Mouse (Mus musculus) midbrain, postnatal 0 days (tissue): Measurements from ENCODE around the gene Slc22a2. TPM values are rescaled to one million over a fixed set of nuclear protein-coding genes. Genes with fewer than 3 reads are reported as not detected.

Experiments
- ATAC-seq: fragments of 200-750 bp; cut with Nextera tagmentation; 2 replicates; pipeline ENCODE4 v1.8.0; 2017; ENCODE audit warnings: moderate number of reproducible peaks, mild to moderate bottlenecking, moderate TSS enrichment, moderate library complexity; ENCODE audit not compliant: low FRiP score
- DNase-seq: peaks from one replicate; pipeline ENCODE4 v3.0.0-alpha.2; 2015; ENCODE audit warnings: low spot score
- H3K27ac ChIP-seq: fragments of 300-500 bp; sonication (generic); 2 replicates; pipeline ENCODE4 v1.5.1; 2014; ENCODE audit warnings: low read depth, mild to moderate bottlenecking, low read length, mixed read lengths
- H3K27me3 ChIP-seq: fragments of 300-500 bp; sonication (generic); 2 replicates; pipeline ENCODE4 v1.6.1; 2014; ENCODE audit warnings: low read length, control low read depth, mixed read lengths; ENCODE audit not compliant: insufficient read depth
- H3K36me3 ChIP-seq: fragments of 300-500 bp; sonication (generic); 2 replicates; pipeline ENCODE4 v1.6.1; 2014; ENCODE audit warnings: low read length, control low read depth, mixed read lengths; ENCODE audit not compliant: insufficient read depth
- H3K4me1 ChIP-seq: fragments of 300-500 bp; sonication (generic); 2 replicates; pipeline ENCODE4 v1.6.1; 2014; ENCODE audit warnings: mild to moderate bottlenecking, control low read depth, antibody characterized with exemption, low read length, mixed read lengths; ENCODE audit not compliant: insufficient read depth
- H3K4me2 ChIP-seq: fragments of 300-500 bp; sonication (generic); 2 replicates; pipeline ENCODE4 v1.6.1; 2014; ENCODE audit warnings: low read depth, mild to moderate bottlenecking, low read length, mixed read lengths; ENCODE audit not compliant: poor library complexity, severe bottlenecking
- H3K4me3 ChIP-seq: fragments of 300-500 bp; sonication (generic); 2 replicates; pipeline ENCODE4 v1.5.1; 2014; ENCODE audit warnings: low read depth, mild to moderate bottlenecking, low read length, moderate library complexity
- H3K9ac ChIP-seq: fragments of 300-500 bp; sonication (generic); replicated peaks from 2 replicates; pipeline ENCODE4 v1.6.1; 2014; ENCODE audit warnings: mild to moderate bottlenecking, low read length, moderate library complexity, mixed read lengths; ENCODE audit not compliant: poor library complexity, severe bottlenecking
- H3K9me3 ChIP-seq: fragments of 300-500 bp; sonication (generic); 2 replicates; pipeline ENCODE4 v1.6.1; 2016; ENCODE audit warnings: low read length, control low read depth
- CTCF ChIP-seq: IDR thresholded peaks from 2 replicates; pipeline ENCODE4 v1.5.1; 2016; ENCODE audit warnings: antibody characterized with exemption, mild to moderate bottlenecking
- WGBS: fragments of 180-500 bp; shearing (Covaris S2); extraction: QIAGEN DNeasy Blood & Tissue Kit; methylation state at CpG from one replicate; pipeline ENCODE4 v1.1.7; 2014; 5-methylcytosine and 5-hydroxymethylcytosine counted together
- polyA plus RNA-seq: library from polyadenylated mRNA; unstranded; fragments of >200 nt; fragmentation: Nextera tagmentation; extraction: Ambion mirVana; gene quantifications from 2 replicates; pipeline ENCODE4 v1.2.1, GENCODE M21; 2015
- total RNA-seq: library from RNA; depleted of rRNA; stranded (reverse); fragments of >200 nt; gene quantifications from 2 replicates; pipeline ENCODE4 v1.2.3, GENCODE M21; 2014

The Slc22a2 gene
- total and polyA plus RNA-seq, 2 experiments from 2014 or later, result 0.44 to 0.83 TPM

DNA sequence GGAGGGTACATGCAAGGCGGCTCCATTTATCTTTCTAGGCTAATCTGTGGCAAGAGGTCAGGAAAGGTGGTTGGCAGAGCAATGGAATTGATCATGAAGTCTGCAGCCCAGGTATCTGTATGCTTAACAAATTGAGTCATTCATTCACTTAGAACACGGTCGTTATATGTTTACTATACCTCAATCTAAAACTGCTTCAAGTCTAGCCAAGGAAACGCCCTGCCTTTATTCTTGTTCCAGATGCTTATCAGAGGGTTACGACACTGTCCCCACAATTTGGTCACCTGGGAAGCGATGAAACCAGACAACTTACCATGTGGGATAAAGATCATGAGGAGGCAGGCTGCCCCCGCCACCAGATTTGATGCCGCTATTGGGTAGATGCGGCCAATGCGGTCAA, 75.3 kb downstream of the Slc22a2 start:
- H3K27ac ChIP-seq, result no peak overlapping the region
- no peak overlapping the region for H3K4me3 ChIP-seq
- no peaks in the 10 kb centered on the region; the same call in 1 of the 2 replicates for H3K4me1 ChIP-seq
- no peaks in the 10 kb centered on the region for H3K27me3 ChIP-seq
- no peak overlapping the region for H3K9ac ChIP-seq
- H3K4me2 ChIP-seq, result no peak overlapping the region
- H3K9me3 ChIP-seq, result no peaks in the 10 kb centered on the region
- H3K36me3 ChIP-seq, result no peaks in the 10 kb centered on the region
- DNase-seq (no peak), ATAC-seq (no peak)
- no peak for TF ChIP-seq CTCF
- WGBS, result 94% methylated on average over 10 of the region's 10 CpGs

GRCm38 (mm10) chr17:12660572-12661260, 76.8 kb downstream of the Slc22a2 start:
- Histone ChIP-seq H3K4me3 (no peak overlapping the region), H3K27me3 (no peaks in the 10 kb centered on the region), H3K4me2 (no peak overlapping the region), H3K9ac (no peak overlapping the region; the same call in 1 of the 2 replicates), H3K36me3 (no peaks in the 10 kb centered on the region), H3K27ac (no peak overlapping the region), H3K4me1 (no peaks in the 10 kb centered on the region), H3K9me3 (no peaks in the 10 kb centered on the region)
- TF ChIP-seq CTCF, result peak; percentile 85
- ATAC-seq (no peak), DNase-seq (peak; percentile 77)
- 74% methylated on average over 13 of the region's 13 CpGs for WGBS

DNA sequence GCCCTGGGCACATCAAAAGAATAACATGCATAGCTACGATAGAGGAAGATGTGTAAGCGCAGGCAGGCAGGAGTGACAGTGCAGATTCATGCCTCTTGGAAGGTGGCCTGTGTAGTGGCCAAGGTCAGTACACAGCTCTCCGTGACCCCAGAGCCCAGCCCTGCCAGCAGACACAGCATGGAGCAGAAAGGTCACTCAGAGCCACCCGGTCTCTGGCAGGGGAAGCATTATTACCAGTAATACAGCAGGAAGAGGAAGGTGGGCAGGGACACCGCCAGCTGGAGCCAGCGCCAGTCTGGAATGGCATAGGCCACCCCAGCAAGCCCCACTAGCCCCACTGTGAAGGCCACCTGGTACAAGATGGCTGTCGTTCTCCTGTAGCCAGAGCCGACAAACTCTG, 80.2 kb downstream of the Slc22a2 start:
- no peak for DNase-seq
- TF ChIP-seq CTCF, result no peak
- WGBS, result 85% methylated on average over 8 of the region's 8 CpGs
- Histone ChIP-seq H3K27me3 (no peaks in the 10 kb centered on the region), H3K36me3 (no peaks in the 10 kb centered on the region), H3K27ac (no peak overlapping the region), H3K9ac (no peak overlapping the region), H3K4me1 (no peaks in the 10 kb centered on the region), H3K9me3 (no peaks in the 10 kb centered on the region), H3K4me3 (no peak overlapping the region), H3K4me2 (no peak overlapping the region)
- no peak for ATAC-seq

GRCm38 (mm10) chr17:12668478-12669362, 84.8 kb downstream of the Slc22a2 start:
- Histone ChIP-seq H3K9ac (no peak overlapping the region), H3K4me1 (no peaks in the 10 kb centered on the region), H3K4me3 (no peak overlapping the region), H3K27ac (no peak overlapping the region), H3K4me2 (no peak overlapping the region), H3K27me3 (no peaks in the 10 kb centered on the region), H3K36me3 (no peaks in the 10 kb centered on the region), H3K9me3 (no peaks in the 10 kb centered on the region)
- WGBS, result 61% methylated on average over 7 of the region's 7 CpGs
- no peak for ATAC-seq
- DNase-seq, result no peak
- TF ChIP-seq CTCF, result no peak

DNA sequence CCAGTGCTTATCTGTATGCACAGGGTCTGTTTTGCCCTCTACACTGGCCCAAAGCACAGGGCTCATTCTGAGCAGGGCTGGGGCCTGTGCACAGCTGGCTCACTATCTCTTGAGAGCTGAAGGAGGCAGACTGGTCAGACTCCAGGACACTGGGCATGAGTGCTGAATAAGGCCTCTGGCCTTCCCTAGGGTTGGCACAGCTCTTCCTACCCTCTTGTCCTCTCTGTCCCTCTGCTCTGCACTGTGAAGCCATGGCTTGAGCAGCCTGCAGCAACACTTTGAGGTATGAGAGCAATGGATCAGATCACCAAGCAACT, 85.4 kb downstream of the Slc22a2 start:
- DNase-seq, result no peak
- Histone ChIP-seq H3K9ac (no peak overlapping the region), H3K4me3 (no peak overlapping the region), H3K36me3 (no peaks in the 10 kb centered on the region), H3K9me3 (no peaks in the 10 kb centered on the region), H3K27me3 (no peaks in the 10 kb centered on the region), H3K27ac (no peak overlapping the region), H3K4me1 (no peaks in the 10 kb centered on the region), H3K4me2 (no peak overlapping the region)
- no peak for TF ChIP-seq CTCF
- no peak for ATAC-seq

DNA sequence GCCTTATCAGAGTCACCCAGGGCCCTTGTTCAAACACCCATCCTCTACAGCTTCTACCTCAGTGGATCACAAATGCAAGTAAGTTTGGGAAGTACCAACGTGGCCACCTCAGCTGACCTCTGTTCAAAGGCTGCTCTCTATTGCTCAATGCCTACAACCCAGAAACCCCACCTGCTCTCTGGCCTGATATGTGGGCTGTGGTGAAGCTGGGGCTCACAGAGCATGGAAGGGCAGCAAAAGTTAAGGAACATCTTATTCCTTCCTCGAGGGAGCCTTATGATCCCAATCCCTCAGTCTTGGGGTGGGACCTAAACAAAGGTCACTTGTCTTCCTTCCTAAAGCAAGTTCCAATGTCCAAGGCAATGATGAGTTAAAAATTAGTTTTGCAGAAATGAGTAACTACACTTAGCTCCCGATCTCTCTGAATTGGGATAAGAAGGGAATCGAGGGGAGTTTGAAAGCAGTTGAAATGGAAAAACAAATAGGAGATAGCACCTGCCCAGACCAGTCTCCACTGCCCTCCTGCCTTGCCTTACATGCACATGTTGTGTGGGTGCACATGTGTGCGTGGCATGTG, 87.2 kb downstream of the Slc22a2 start:
- ATAC-seq (no peak), DNase-seq (no peak)
- H3K9me3 ChIP-seq, result no peaks in the 10 kb centered on the region
- no peak overlapping the region for H3K4me3 ChIP-seq
- H3K9ac ChIP-seq, result no peak overlapping the region
- H3K4me2 ChIP-seq, result no peak overlapping the region
- H3K4me1 ChIP-seq, result no peaks in the 10 kb centered on the region
- no peak for TF ChIP-seq CTCF
- H3K27me3 ChIP-seq, result no peaks in the 10 kb centered on the region
- no peak overlapping the region for H3K27ac ChIP-seq
- 91% methylated on average over 5 of the region's 5 CpGs for WGBS
- H3K36me3 ChIP-seq, result no peaks in the 10 kb centered on the region
